Mouse (Mus musculus): Measurements from ENCODE around the gene Prkn.

GRCm38 (mm10) chr17:11336156-11336555 is 496.0 kb downstream of the Prkn start:
- TF ChIP-seq EP300 (IDR thresholded peaks at IDR 0.05) = no peak
- TF ChIP-seq CTCF (IDR thresholded peaks at IDR 0.05) = no peak

All from lung, postnatal 0 days (tissue).